Mouse (Mus musculus) kidney, postnatal 0 days (tissue): ENCODE results near the gene Pacrg. TPM values are rescaled to one million over a fixed set of nuclear protein-coding genes. Genes with fewer than 3 reads are reported as not detected.

Experiments
- ATAC-seq: fragments of 200-750 bp; cut with Nextera tagmentation; replicated peaks from 2 replicates; pipeline ENCODE4 v1.8.0; 2017; ENCODE audit warnings: low read depth, moderate number of reproducible peaks, moderate TSS enrichment, moderate library complexity; ENCODE audit not compliant: low FRiP score
- DNase-seq: peaks from one replicate; pipeline ENCODE4 v3.0.0-alpha.2; 2016; ENCODE audit warnings: low spot score
- H3K27ac ChIP-seq: fragments of 300-500 bp; sonication (generic); 2 replicates; pipeline ENCODE4 v1.5.1; 2014; ENCODE audit warnings: mild to moderate bottlenecking
- H3K27me3 ChIP-seq: fragments of 300-500 bp; sonication (generic); 2 replicates; pipeline ENCODE4 v1.6.1; 2014; ENCODE audit warnings: low read length, mixed read lengths; ENCODE audit not compliant: insufficient read depth
- H3K36me3 ChIP-seq: fragments of 300-500 bp; sonication (generic); 2 replicates; pipeline ENCODE4 v1.6.1; 2014; ENCODE audit warnings: low read length, mixed read lengths; ENCODE audit not compliant: insufficient read depth
- H3K4me1 ChIP-seq: fragments of 300-500 bp; sonication (generic); replicated peaks from 2 replicates; pipeline ENCODE4 v1.6.1; 2014; ENCODE audit warnings: antibody characterized with exemption, low read length, mixed read lengths; ENCODE audit not compliant: insufficient read depth
- H3K4me2 ChIP-seq: fragments of 300-500 bp; sonication (generic); 2 replicates; pipeline ENCODE4 v1.6.1; 2014; ENCODE audit warnings: mild to moderate bottlenecking, low read length, moderate library complexity, mixed read lengths
- H3K4me3 ChIP-seq: fragments of 300-500 bp; sonication (generic); replicated peaks from 2 replicates; pipeline ENCODE4 v1.5.1; 2014; ENCODE audit warnings: low read depth, low read length
- H3K9ac ChIP-seq: fragments of 300-500 bp; sonication (generic); 2 replicates; pipeline ENCODE4 v1.6.1; 2014; ENCODE audit warnings: low read depth, low read length
- H3K9me3 ChIP-seq: fragments of 300-500 bp; sonication (generic); replicated peaks from 2 replicates; pipeline ENCODE4 v1.6.1; 2016; ENCODE audit warnings: low read length, inconsistent platforms, mixed read lengths
- CTCF ChIP-seq: IDR thresholded peaks from 2 replicates; pipeline ENCODE4 v1.5.1; 2016; ENCODE audit warnings: antibody characterized with exemption, low read depth, mild to moderate bottlenecking, moderate library complexity
- WGBS: fragments of 180-500 bp; shearing (Covaris S2); extraction: QIAGEN DNeasy Blood & Tissue Kit; methylation state at CpG from one replicate; pipeline ENCODE4 v1.1.7; 2014; 5-methylcytosine and 5-hydroxymethylcytosine counted together
- polyA plus RNA-seq: library from polyadenylated mRNA; unstranded; fragments of >200 nt; fragmentation: Nextera tagmentation; extraction: Ambion mirVana; gene quantifications from 2 replicates; pipeline ENCODE4 v1.2.1, GENCODE M21; 2015

Pacrg gene
- polyA plus RNA-seq, 1 experiment from 2014 or later: 3.1 TPM

GRCm38 (mm10) chr17:10402064-10402640 lies 438.0 kb downstream of the Pacrg start:
- H3K4me2 ChIP-seq: no peak overlapping the region
- no peaks in the 10 kb centered on the region for H3K36me3 ChIP-seq
- DNase-seq (no peak), ATAC-seq (no peak)
- H3K9me3 ChIP-seq: no peaks in the 10 kb centered on the region
- no peaks in the 10 kb centered on the region for H3K27me3 ChIP-seq
- no peak overlapping the region for H3K27ac ChIP-seq
- TF ChIP-seq CTCF: no peak
- WGBS: 79% methylated on average over 12 of the region's 12 CpGs
- H3K4me3 ChIP-seq: no peak overlapping the region
- no peaks in the 10 kb centered on the region for H3K4me1 ChIP-seq
- H3K9ac ChIP-seq: no peak overlapping the region

- DNase-seq (no peak), ATAC-seq (no peak)
- no peaks in the 10 kb centered on the region for H3K4me1 ChIP-seq
- 71% methylated on average over 3 of the region's 3 CpGs for WGBS
- H3K27ac ChIP-seq: no peak overlapping the region
- no peak overlapping the region for H3K9ac ChIP-seq
- no peak overlapping the region for H3K4me3 ChIP-seq
- no peak for TF ChIP-seq CTCF
- no peaks in the 10 kb centered on the region for H3K9me3 ChIP-seq
- H3K4me2 ChIP-seq: no peak overlapping the region
- H3K36me3 ChIP-seq: no peaks in the 10 kb centered on the region
- H3K27me3 ChIP-seq: no peaks in the 10 kb centered on the region
Observed at GRCm38 (mm10) chr17:10401529-10401928, 438.6 kb downstream of the Pacrg start.

- ATAC-seq: no peak
- no peak overlapping the region for H3K9ac ChIP-seq
- H3K27me3 ChIP-seq: no peaks in the 10 kb centered on the region
- TF ChIP-seq CTCF: no peak
- H3K4me1 ChIP-seq: no peaks in the 10 kb centered on the region
- DNase-seq: no peak
- no peak overlapping the region for H3K4me2 ChIP-seq
- H3K9me3 ChIP-seq: no peaks in the 10 kb centered on the region
- no peak overlapping the region for H3K4me3 ChIP-seq
- no peaks in the 10 kb centered on the region for H3K36me3 ChIP-seq
- no peak overlapping the region for H3K27ac ChIP-seq
- 87% methylated on average over 10 of the region's 10 CpGs for WGBS
Observed at GRCm38 (mm10) chr17:10399706-10400105, 440.4 kb downstream of the Pacrg start.

- Histone ChIP-seq H3K27ac (no peak overlapping the region), H3K4me3 (no peak overlapping the region), H3K4me2 (no peak overlapping the region), H3K4me1 (no peaks in the 10 kb centered on the region), H3K9ac (no peak overlapping the region), H3K27me3 (no peaks in the 10 kb centered on the region), H3K36me3 (no peaks in the 10 kb centered on the region), H3K9me3 (no peaks in the 10 kb centered on the region)
- WGBS: 75% methylated on average over 5 of the region's 5 CpGs
- TF ChIP-seq CTCF: no peak
- ATAC-seq (no peak), DNase-seq (no peak)
Observed at GRCm38 (mm10) chr17:10398871-10399270, 441.2 kb downstream of the Pacrg start.

- H3K4me1 ChIP-seq: no peaks in the 10 kb centered on the region
- TF ChIP-seq CTCF: no peak
- H3K4me2 ChIP-seq: no peak overlapping the region
- H3K27ac ChIP-seq: no peak overlapping the region
- no peaks in the 10 kb centered on the region for H3K27me3 ChIP-seq
- ATAC-seq: no peak
- no peaks in the 10 kb centered on the region for H3K36me3 ChIP-seq
- H3K9me3 ChIP-seq: no peaks in the 10 kb centered on the region
- WGBS: 75% methylated on average over 10 of the region's 10 CpGs
- no peak overlapping the region for H3K4me3 ChIP-seq
- no peak overlapping the region for H3K9ac ChIP-seq
- no peak for DNase-seq
Observed at GRCm38 (mm10) chr17:10397924-10398627, 442.0 kb downstream of the Pacrg start.

- no peak for ATAC-seq
- no peak overlapping the region for H3K4me2 ChIP-seq
- no peaks in the 10 kb centered on the region for H3K4me1 ChIP-seq
- no peaks in the 10 kb centered on the region for H3K9me3 ChIP-seq
- H3K27me3 ChIP-seq: no peaks in the 10 kb centered on the region
- DNase-seq: peak; percentile 28
- H3K9ac ChIP-seq: no peak overlapping the region
- TF ChIP-seq CTCF: no peak
- H3K27ac ChIP-seq: no peak overlapping the region
- WGBS: 22% methylated on average over 11 of the region's 11 CpGs
- H3K4me3 ChIP-seq: no peak overlapping the region
- H3K36me3 ChIP-seq: no peaks in the 10 kb centered on the region
Observed at GRCm38 (mm10) chr17:10397336-10397735, 442.8 kb downstream of the Pacrg start.
